Mouse (Mus musculus) liver, adult 2 months (tissue): Measurements from ENCODE around the gene Pi4k2a. TPM values are rescaled to one million over a fixed set of nuclear protein-coding genes. Genes with fewer than 3 reads are reported as not detected.
A peak's percentile ranks its signal among the peaks of the same experiment; 100 is the strongest.

Experiments used
- DNase-seq: peaks from one replicate; pipeline ENCODE4 v3.0.0-alpha.2; 2011; ENCODE audit warnings: low read depth, low spot score; ENCODE audit errors: extremely low read depth
- H3K27ac ChIP-seq: fragments of 200-500 bp; replicated peaks from 2 replicates; pipeline ENCODE4 v1.5.1; 2012; ENCODE audit warnings: low read depth, mild to moderate bottlenecking, control low read depth, inconsistent platforms, low read length; ENCODE audit not compliant: insufficient read depth
- H3K27me3 ChIP-seq: fragments of 200-500 bp; 2 replicates; pipeline ENCODE4 v1.6.1; 2012; ENCODE audit warnings: mild to moderate bottlenecking, moderate library complexity, low read length, inconsistent platforms; ENCODE audit not compliant: control insufficient read depth, insufficient read depth
- H3K36me3 ChIP-seq: fragments of 200-500 bp; 2 replicates; pipeline ENCODE4 v1.6.1; 2012; ENCODE audit warnings: low read length, inconsistent platforms; ENCODE audit not compliant: control insufficient read depth, insufficient read depth
- H3K4me1 ChIP-seq: fragments of 200-500 bp; 2 replicates; pipeline ENCODE4 v1.6.1; 2011; ENCODE audit warnings: low read length; ENCODE audit not compliant: control insufficient read depth, insufficient read depth
- H3K4me3 ChIP-seq: fragments of 200-500 bp; 2 replicates; pipeline ENCODE4 v1.5.1; 2011; ENCODE audit warnings: low read depth, mild to moderate bottlenecking, control low read depth, low read length, moderate library complexity; ENCODE audit not compliant: insufficient read depth
- H3K79me2 ChIP-seq: fragments of 200-500 bp; 2 replicates; pipeline ENCODE4 v1.6.1; 2012; ENCODE audit warnings: inconsistent platforms, mild to moderate bottlenecking, low read length, moderate library complexity; ENCODE audit not compliant: control insufficient read depth, insufficient read depth
- H3K9ac ChIP-seq: fragments of 200-500 bp; 2 replicates; pipeline ENCODE4 v1.6.1; 2012; ENCODE audit warnings: low read depth, mild to moderate bottlenecking, control low read depth, inconsistent platforms, low read length
- CTCF ChIP-seq: fragments of 200-500 bp; IDR thresholded peaks from 2 replicates; pipeline ENCODE4 v1.5.1; 2011; ENCODE audit warnings: low read depth, low read length, control low read depth
- POLR2A ChIP-seq: fragments of 200-500 bp; IDR thresholded peaks from 2 replicates; pipeline ENCODE4 v1.6.1; 2011; ENCODE audit warnings: low read length, control low read depth; ENCODE audit not compliant: insufficient read depth; ENCODE audit errors: extremely low read depth
- WGBS: fragments of 180-500 bp; shearing (Covaris S2); methylation state at CpG from one replicate; pipeline ENCODE4 v1.1.7; 2018; 5-methylcytosine and 5-hydroxymethylcytosine counted together
- polyA plus RNA-seq: library from polyadenylated mRNA; depleted of rRNA; stranded (reverse); fragments of >200 nt; gene quantifications from 2 replicates; pipeline ENCODE4 v1.2.3, GENCODE M21; 2012
- total RNA-seq: library from RNA; depleted of rRNA; stranded (reverse); fragments of >200 nt; gene quantifications from 2 replicates; pipeline ENCODE4 v1.2.3, GENCODE M21; 2014

Gene Pi4k2a
- total and polyA plus RNA-seq, 2 experiments, result 20.2 to 43.3 TPM

DNA sequence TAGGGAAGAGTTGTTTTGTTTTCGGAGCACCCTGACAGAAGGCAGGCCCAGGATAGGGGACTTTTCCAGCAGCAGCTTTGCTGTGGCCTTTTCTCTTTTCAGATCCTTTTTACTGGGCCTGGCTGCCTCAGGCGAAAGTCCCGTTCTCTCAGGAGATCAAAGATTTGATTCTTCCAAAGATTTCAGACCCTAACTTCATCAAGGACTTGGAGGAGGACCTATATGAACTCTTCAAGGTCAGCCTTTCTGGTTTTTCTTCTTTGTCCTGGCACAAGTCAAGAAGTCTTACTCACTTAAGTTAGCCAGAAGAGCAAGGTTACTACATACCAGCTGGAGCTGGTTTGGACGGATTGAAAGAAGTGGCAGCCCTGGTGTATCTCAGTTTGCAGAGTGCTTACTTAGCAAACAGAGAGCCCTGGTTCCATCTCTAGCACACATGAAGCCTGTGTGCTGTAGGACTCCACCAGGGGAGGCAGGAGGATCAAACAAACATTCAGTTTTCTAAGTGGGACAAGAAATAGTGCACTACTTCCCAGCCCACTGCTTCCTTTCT, 25.6 kb downstream of the Pi4k2a start:
- H3K4me1 ChIP-seq, result peaks cover 8% of the 10 kb centered on the region
- H3K27me3 ChIP-seq, result no peaks in the 10 kb centered on the region
- DNase-seq, result no peak
- H3K4me3 ChIP-seq, result no peak overlapping the region
- 82% methylated on average over 4 of the region's 4 CpGs for whole genome bisulfite sequencing
- peaks cover 48% of the 10 kb centered on the region for H3K36me3 ChIP-seq
- TF ChIP-seq CTCF (no peak), POLR2A (no peak)
- H3K27ac ChIP-seq, result no peak overlapping the region
- no peaks in the 10 kb centered on the region for H3K79me2 ChIP-seq
- no peak overlapping the region for H3K9ac ChIP-seq

DNA sequence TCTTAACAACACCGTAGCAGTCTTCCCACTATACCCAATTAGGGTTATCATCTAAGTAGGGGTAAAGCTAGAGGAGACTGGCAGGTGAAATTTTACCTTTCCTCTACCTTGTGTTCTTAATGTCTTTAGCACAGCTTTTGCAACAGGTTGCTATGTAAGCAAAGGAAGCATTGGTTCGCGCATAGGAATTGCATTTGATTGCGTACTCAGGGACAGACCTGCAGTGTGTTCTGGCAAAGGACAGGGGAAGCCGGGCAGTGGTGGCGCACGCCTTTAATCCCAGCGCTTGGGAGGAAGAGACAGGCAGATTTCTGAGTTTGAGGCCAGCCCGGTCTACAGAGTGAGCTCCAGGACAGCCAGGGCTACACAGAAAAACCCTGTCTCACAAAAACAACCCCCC, 27.9 kb downstream of the Pi4k2a start:
- Histone ChIP-seq H3K27me3 (no peaks in the 10 kb centered on the region), H3K36me3 (peaks cover 46% of the 10 kb centered on the region), H3K9ac (no peak overlapping the region), H3K27ac (no peak overlapping the region), H3K79me2 (no peaks in the 10 kb centered on the region), H3K4me3 (no peak overlapping the region), H3K4me1 (peaks cover 8% of the 10 kb centered on the region)
- peak; percentile 68 for DNase-seq
- WGBS, result 37% methylated on average over 9 of the region's 9 CpGs
- TF ChIP-seq CTCF (no peak), POLR2A (no peak)

DNA sequence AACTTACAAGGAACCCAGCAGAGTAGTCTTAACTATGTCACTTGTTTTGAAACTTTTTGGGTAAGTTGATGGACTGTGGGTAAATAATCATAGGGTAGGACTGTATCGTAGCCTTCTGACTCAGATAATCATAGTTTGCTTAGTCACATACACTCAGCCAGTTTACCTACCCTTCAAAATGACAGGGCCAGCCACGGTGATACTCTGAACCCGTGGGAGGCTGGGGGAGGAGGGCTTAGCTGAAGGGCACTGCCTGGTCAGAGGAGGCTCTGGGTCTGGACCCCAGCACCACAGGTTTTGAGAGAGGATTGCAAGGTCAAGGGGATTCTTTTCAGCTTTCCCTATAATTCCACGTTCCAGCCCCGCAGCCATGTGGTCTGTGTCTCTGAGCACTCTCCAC, 28.3 kb downstream of the Pi4k2a start:
- Histone ChIP-seq H3K4me3 (no peak overlapping the region), H3K27ac (peak overlapping the region; percentile 19; the same call in 1 of the 2 replicates), H3K27me3 (no peaks in the 10 kb centered on the region), H3K4me1 (peaks cover 8% of the 10 kb centered on the region), H3K79me2 (no peaks in the 10 kb centered on the region), H3K36me3 (peaks cover 46% of the 10 kb centered on the region), H3K9ac (no peak overlapping the region)
- 45% methylated on average over 5 of the region's 5 CpGs for WGBS
- no peak for TF ChIP-seq CTCF
- TF ChIP-seq POLR2A, result no peak
- peak; percentile 37 for DNase-seq

DNA sequence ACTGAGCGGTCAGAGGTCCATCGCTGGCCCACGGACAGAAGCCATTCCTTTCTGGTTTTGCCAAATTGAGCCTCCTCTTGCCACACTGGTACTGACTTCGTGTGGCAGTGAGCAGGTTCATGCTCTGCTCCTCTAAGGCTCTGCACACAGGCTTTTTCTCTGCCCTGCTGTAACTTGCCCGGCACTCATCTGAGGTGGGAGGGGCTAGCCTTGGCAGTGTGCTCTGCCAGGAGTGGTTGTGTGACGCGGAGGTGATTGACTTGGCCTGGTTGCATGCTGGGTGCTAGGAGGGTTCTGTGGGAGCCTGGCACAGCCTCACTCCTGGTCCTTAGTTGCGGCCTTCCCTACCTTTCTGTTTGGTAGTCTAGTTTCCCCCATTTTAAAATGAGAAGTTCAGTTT, 30.2 kb downstream of the Pi4k2a start:
- 28% methylated on average over 8 of the region's 8 CpGs for WGBS
- no peak for TF ChIP-seq POLR2A
- TF ChIP-seq CTCF, result no peak
- Histone ChIP-seq H3K4me3 (no peak overlapping the region), H3K79me2 (no peaks in the 10 kb centered on the region), H3K4me1 (peaks cover 8% of the 10 kb centered on the region), H3K27ac (no peak overlapping the region; the same call in 1 of the 2 replicates), H3K27me3 (no peaks in the 10 kb centered on the region), H3K36me3 (peaks cover 39% of the 10 kb centered on the region), H3K9ac (no peak overlapping the region)
- DNase-seq, result peak; percentile 81

DNA sequence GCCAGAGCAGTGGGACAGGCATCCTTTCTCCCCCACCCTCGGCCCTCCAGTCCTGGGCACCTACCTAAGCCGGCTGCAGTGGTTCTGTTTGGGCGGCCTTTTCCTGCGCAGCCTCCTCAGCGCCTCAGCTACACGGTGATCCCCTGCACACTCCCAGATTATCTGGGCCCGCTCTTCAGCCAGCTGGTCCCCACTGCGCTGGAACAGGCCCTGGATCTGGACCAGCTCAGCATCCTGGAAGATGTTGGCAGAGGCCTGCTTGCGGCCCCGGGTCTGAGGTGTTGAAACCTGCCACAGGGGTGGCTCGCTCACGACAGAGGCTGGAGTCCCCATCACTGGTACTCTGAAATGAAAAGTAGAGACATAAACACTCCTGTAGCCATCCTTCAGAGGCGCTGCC, 34.4 kb downstream of the Pi4k2a start:
- Histone ChIP-seq H3K27ac (no peak overlapping the region), H3K36me3 (peaks cover 21% of the 10 kb centered on the region), H3K9ac (no peak overlapping the region), H3K4me3 (no peak overlapping the region), H3K27me3 (no peaks in the 10 kb centered on the region), H3K79me2 (peaks cover 5% of the 10 kb centered on the region; the same call in 1 of the 2 replicates), H3K4me1 (peaks cover 20% of the 10 kb centered on the region)
- DNase-seq, result no peak
- TF ChIP-seq POLR2A (no peak), CTCF (no peak)
- WGBS, result 88% methylated on average over 13 of the region's 13 CpGs

DNA sequence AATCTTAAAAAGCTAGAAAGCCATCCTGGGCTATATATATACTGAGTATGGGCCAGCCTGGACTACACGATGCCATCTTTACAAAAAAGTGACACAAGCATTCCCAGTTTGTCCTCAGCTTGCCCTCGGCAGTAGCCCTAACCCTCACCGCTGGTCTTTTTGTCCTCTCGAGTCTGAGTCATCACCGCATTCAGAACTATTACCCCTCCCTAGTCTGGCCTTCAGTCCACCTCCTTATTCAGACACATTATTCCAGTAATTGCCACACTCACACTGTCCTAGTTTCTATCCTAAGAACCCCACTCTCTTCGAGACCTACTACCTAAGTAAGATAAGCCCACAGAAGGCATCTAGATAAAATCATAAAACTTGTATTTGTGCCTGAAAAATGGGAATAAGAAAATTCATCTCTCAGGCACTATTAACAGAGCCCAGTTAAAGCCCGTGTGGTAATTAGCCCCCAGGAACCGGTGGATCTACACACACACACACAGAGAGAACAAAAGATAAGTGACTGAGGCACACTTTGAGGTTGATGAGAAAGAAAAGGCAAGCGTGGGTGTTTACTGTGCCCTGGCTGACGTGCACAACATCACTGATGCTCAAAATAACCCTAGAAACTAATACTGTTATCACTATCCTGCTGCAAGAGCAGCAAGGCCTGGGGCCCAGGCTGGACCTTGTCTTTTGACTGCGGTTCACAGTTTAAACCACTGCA, 35.4 kb downstream of the Pi4k2a start:
- H3K27ac ChIP-seq, result no peak overlapping the region
- TF ChIP-seq CTCF (no peak), POLR2A (no peak)
- no peak for DNase-seq
- WGBS, result 86% methylated on average over 11 of the region's 11 CpGs
- peaks cover 17% of the 10 kb centered on the region for H3K4me1 ChIP-seq
- no peak overlapping the region for H3K9ac ChIP-seq
- H3K79me2 ChIP-seq, result peaks cover 5% of the 10 kb centered on the region; the same call in 1 of the 2 replicates
- H3K27me3 ChIP-seq, result no peaks in the 10 kb centered on the region
- H3K4me3 ChIP-seq, result no peak overlapping the region
- peaks cover 20% of the 10 kb centered on the region for H3K36me3 ChIP-seq
